Mouse (Mus musculus): ENCODE results near the gene Prss45.

GRCm38 (mm10) chr9:110810051-110810450 is 24.3 kb upstream of the Prss45 start:
- TF ChIP-seq POLR2A (IDR thresholded peaks at IDR 0.05; ENCODE audit: extremely low read depth, insufficient read depth, low read length): no peak
- no peak for TF ChIP-seq CTCF (IDR thresholded peaks at IDR 0.05; ENCODE audit: extremely low read depth, insufficient read depth, low read length)

Measured in cortical plate, adult 2 months (tissue).